Mouse (Mus musculus): ENCODE measurements around the gene Fat3.

- TF ChIP-seq GATA1 (IDR thresholded peaks at IDR 0.05; ENCODE audit: borderline replicate concordance, low read length), result no peak
- TF ChIP-seq FLI1 (IDR thresholded peaks at IDR 0.05; ENCODE audit: low read length), result no peak
Measured at GRCm38 (mm10) chr9:16363713-16364112, 137.4 kb downstream of the Fat3 start.
